Mouse (Mus musculus): ENCODE data around the gene Gm43302.
"Not testable (repeated sequence)": the region's sequence is repeated elsewhere in the genome, so short reads cannot be mapped to it uniquely, and the experiment has no call there.

Gm43302 gene

DNA sequence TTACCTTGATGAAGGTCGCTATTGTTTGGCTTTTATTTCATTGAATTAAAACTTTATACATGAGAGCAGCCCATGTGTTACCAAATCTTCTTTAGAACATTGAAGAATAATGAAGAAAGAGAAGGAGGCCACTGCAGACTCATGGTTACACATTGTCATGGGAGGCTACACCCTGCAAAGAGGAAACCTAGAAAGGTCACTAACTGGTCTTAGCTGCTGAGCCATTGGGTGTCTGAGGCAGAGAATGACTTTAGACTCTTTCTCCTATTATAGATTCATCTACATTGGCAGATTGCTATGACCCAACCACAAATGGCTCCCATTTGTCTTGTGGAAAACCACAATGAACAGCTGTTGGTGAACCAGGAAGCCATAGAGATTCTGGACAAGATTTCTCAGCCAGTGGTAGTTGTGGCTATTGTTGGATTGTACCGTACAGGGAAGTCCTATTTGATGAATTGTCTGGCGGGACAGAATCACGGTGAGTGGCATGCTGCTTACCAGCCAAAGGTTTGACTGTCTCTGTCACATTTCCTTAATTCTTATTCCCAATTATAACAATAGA is 92.6 kb downstream of the Gm43302 start:
- in situ Hi-C loops (cut with MboI, MseI), result not testable (repeated sequence)

DNA sequence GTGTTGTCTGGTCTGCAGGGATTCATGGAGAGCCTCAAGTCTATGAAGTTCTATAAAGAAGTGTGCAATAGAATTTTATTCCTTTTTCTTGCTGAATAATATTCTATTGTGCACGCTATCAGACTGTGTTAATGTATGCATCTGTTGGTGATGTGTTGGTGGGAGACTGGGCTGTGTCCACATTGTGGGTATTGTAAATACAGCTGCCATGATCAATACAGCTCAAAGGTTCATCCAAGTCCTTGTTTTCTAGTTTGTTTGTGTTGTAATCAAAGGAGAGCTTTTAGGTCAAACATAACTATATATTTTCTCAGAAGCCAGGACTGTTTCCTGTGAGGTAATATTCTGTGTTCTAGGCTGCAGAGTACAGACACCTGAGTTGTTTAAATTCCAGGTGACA is 94.3 kb downstream of the Gm43302 start:
- in situ Hi-C loops (cut with MboI, MseI), result loop anchor here (5.0 kb wide), 1 partner anchor 43 kb away; no protein-coding TSS in a partner anchor

DNA sequence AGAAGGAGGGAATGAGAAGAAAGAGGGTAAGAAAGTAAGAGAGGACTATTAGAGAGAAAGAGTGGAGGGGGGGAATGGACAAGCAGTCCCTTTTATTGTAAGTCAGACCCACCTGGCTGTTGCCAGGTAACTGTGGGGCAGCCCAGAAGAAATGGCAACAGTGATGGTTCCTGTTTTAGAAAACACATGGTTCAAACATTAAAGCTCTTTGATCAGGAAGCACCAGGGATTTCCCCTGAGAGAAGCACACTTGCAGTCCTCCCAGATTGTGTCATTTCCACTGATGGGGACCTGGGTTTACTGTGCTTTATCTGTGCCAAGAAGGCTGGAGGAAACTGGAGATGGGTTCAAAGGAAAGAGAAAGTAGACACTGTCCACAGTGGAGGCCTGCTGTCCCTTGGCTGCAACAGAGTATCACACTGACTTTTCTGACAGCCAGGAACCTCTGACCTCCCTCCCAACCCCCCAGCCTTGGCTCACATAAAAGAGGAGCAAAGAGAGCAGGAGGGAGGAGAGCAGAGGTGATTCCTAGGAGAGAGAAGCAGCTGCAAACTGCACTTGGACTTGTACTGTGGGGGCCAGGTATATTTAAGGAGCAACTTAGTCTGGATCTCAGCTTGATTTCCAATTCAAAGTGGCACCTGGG is 95.5 kb downstream of the Gm43302 start:
- in situ Hi-C loops (cut with MboI, MseI), result loop anchor here (5.0 kb wide), 1 partner anchor 44 kb away; no protein-coding TSS in a partner anchor

DNA sequence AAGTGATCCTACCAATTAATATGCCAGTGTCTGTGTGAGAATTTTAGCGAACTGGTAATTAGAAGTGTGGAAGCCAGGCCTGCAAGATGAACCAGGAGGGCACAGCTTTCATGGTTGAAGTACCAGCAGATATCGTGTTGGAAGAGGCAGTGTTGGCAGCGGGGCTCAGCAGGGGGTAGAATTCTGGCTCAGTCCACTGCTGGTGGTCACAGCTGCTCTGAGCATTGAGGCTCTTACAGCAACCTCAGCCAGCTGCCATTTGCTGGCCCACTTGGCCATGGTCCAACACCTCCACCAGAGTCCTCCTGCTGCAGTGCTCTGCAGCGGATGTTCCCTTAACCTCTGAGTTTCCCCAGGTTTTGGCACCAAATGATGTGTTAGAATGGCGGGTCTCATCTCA is 97.2 kb downstream of the Gm43302 start:
- in situ Hi-C loops (cut with MboI, MseI), result loop anchor here (5.0 kb wide), 1 partner anchor 46 kb away; no protein-coding TSS in a partner anchor

DNA sequence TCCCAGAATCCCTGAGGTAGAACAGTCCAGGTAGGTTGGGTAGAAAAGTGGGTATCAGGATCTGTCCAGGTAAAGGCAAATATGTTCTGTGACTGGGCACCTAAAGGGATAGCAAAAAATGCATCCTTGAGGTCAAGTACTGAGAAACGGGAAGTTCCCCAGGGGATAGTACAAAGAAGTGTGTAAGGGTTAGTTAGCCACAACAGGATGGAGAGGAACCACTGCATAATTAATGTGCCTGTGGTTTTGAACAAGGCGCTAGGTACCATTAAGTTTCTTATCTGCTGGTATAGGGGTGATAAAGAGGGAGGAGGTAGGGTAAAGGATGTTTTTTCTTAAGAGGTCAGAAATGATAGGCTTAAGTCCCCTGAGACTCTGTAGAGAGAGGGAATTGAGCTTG is 101.0 kb downstream of the Gm43302 start:
- in situ Hi-C loops (cut with MboI, MseI), result not testable (repeated sequence)

DNA sequence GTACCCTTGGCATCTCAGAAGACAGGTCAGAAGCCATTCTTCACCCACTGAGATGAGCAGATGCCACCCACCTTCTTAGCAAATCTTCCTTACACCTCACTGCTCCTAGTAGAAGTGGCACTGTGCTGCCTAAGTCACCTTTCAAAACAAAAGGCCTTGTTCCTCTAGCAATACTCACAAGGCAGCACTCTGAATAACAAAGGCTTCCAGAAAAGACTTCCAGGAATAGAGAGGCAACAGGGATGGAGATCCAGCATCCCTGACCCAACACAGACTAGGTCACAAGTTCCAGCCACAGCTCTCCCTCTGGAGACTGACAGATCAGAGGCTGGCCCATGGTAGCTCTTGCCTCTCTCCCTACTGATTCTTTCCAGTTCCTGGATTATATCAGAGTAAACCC is 112.0 kb downstream of the Gm43302 start:
- in situ Hi-C loops (cut with MboI, MseI), result no loop called here
